Mouse (Mus musculus): ENCODE results near the gene Hils1.
"Not testable (repeated sequence)": the region's sequence is repeated elsewhere in the genome, so short reads cannot be mapped to it uniquely, and the experiment has no call there.

The Hils1 gene

DNA sequence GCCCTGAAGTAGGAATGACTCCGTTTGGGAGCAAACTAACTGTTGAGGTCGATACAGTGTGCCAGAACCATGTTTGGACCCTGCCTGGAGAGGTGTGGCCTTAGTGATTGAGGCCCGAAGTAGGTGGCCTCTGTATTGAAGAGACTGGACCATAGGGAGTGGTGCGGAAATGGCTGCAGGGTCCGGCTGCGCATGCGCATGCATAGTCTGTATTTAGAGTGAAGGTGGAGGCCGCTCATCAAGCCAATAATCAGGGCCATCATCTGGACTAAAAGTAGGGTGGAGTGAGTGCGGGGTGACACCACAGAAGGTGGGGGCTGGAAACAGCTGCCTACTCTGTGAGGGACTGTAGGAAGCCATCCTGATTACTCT lies 9.7 kb upstream of the Hils1 start:
- DNase-seq: no peak

DNA sequence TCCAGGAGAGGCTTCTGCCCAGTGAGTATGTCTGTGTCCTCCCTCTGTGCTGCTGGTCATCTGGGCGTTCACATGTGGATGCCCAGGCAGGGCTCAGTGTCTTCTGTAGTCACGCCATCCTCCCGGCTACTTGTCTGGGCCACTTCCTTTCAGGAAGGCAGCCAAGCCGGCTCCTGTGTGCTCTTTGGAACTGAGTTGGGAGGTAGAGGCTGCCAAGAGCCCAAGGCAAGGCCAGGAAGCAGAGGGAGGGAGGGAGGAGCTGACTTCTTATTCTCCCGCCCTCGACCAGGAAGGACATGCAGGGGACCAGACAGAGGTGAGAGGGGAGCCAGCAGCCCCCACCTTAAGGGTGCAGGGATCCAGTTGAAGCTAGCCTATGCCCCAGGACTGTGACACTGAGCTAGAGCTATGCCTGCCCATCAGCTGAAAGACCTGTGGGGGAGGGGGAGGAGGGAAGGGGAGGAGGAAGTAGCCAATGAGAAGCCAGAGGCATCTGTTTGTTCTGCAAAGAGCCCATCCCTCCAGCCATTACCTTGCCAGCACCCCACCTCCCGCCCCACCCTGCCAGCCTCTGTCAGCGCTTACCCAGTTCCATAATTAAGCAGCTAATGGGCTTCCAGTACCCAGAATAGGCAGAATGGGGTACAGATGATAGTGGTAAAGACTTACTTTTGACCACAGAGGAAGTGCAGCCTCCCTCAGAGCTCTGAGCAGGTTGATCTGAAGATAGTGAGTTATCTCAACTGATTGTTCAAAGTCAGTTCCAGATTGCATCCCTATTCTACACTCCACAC lies 9.1 kb upstream of the Hils1 start:
- peak; percentile 57 for DNase-seq

DNA sequence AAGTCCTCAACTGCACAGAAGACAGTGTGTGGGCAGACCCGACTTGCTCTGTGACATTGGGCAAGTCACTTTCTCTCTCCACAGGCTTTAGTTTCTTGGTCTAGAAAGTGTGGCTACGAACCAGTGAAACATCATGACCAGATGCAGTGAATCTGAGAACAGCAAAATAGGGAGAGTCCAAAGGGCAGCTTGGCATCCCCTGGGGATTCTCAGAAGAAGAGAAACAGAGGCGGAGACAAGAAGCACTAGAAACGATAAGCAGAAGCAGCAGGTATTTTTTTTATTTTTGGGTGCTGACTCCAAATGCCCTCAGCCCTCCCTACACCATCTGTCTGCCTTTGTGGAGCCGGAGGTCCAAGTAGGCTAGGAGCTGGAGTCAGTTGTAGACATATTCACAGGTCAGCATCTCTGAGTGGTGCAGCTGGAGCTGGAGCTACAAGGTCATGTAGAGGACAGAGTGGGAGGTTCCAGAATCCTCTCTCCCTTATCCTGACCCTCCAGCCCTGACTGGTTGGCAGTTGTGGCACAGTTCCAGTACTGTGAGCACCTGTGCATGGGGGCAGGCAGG lies 4.8 kb upstream of the Hils1 start:
- DNase-seq: no peak

DNA sequence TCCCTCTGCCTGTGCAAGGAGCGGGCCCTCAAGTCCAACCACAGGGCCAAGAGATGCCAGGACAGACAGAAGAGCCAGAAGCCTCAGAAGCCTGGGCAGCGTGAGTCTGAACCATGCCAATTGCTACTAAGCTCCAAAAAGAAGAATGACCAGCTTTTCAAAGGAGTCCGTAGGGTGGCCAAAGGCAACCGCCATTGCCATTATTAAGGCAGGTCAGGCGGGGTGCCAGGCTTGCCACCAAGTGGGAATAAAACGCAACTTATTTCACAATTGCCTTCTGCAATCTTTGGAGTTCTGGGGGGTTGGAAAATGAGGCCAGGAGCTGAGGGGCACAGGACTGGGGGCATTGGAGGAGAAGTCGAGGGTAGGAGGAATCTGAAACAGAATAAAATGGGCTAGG lies 794 bp downstream of the Hils1 start:
- DNase-seq: no peak

DNA sequence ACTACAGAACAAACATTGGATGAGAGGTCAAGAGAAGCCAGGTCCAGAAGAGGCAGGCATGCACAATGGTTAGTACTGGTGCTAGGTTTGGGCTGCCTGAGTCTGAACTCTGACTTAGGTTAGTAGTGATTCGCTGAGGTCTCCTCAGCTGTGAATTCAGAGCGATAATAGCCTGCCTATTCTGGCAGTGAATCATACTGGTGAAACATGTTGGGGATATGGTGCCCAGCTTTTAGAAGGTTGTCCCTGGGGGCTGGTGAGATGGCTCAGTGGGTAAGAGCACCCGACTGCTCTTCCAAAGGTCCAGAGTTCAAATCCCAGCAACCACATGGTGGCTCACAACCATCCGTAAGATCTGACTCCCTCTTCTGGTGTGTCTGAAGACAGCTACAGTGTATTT lies 2.3 kb downstream of the Hils1 start:
- DNase-seq: not testable (repeated sequence)

DNA sequence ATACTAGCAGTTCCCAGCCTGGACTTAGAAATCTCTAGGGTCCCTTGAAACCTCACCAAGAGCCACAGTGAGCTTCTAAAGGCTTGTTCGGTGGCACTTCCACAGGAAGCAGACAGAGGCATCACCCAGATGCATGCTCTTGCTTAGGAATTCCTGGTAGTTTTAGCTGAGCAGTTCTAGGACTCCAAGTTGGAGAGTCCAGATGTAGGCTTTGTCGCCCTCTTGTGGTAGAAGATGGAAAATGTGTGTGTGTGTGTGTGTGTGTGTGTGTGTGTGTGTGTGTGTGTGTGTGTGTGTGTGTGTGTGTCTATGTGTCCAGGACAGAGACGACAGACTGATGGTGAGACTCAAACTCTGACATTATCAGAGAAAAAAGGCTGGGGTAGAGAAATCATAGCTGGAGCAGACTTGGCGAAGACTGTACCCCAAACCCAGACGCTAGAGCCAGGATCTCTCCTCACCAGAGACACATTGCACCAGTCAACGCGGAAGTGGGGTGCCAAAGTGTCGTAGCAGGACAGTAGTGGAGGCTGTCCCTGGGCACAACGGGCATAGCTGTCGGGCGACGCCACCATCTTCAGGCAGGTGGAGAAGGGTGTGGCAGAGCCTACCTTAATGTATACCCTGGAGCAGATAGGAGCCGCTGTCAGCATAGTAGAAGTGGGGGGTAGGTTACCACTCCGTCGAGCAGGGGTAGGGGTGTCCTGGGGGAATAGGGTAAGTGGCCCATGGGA lies 3.0 kb downstream of the Hils1 start:
- DNase-seq: peak; percentile 65

DNA sequence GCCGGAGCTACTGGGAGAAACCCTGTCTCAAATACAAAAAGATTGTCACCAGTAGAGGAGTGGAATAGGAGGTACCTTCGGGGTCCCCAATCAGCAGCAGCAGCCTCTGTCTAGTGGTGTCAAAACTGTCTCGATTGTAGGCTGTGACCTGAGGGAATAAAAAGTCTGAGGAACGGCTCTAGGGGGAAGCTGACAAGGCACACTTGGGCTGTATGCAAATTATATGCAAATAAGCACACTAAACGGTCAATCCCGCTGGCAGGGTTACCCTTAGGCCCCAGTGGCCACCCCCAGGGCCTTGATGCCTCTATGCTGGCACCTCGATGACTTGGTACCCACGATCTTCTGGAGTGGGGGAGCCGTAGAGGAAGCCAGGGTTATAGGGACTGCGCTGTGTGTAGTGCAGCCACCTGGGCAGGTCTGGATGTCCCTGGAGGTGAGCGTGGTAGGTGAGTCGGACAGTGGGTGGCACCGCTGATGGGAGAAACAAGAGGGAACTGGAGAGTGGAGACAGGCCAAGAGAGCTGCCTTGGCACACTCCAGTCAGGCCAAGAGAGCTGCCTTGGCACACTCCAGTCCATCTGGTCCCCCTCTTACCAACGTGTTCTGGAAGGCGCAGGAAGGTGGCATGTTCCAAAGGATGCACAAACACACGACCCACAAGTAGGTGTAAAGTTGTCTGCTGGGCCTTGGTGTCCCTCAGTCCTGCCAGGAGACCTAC lies 4.7 kb downstream of the Hils1 start:
- no peak for DNase-seq

DNA sequence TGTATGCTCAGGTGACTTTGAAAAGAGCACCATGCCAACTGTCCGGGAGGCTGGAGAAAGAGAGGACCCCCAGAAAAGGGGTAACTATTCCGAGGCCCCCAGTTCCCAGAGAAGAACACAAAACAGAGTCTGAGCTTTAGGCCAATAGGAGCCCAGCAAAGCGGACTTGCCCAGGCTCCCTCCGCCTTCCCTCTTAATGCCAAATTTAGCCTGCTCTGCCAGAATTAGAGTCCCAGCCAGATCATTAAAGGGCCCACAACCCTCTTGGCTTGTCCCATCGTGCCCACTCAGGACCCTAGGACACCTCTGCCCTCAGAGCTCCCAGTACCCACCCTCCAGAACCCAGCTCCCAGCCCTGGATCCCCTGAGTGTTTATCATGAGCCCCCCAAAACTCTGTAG lies 5.5 kb downstream of the Hils1 start:
- no peak for DNase-seq

DNA sequence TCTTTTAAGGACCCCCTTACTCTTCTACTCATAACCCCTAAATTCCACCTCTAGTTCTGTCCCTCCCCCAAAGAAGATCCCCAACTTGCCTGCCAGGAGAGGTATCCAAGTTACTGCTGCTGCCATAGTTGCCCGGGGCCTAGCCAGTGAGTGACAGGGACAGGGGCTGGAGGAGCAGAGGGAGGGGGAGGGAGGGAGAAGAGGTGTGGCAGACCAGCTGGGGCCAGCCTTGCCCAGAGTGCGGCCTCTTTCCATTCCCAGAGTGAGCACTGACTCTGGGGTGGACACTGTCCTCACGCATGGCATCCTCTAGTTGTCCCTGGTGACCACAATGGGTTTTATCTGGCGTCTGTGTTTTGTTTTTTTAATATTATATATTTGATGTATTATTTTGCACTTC lies 5.9 kb downstream of the Hils1 start:
- no peak for DNase-seq

DNA sequence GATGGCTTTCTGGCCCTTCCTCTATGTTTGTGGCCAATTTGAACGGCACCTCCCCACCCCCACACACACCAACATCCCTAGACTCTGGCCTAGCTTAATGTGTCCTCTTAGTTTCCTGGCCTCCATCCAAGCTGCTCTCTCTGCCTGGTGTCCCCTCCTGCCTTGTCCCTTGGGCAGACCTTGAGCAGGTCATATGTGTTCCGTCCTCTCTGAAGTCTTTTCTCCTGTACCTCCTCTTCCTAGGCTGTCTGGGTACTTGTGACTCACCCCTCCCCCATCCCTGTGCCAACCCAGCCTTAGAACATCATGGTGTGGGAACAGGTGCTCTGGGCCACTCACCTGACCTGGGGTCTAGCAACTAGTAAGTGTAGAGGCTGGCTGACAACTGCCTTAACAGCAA lies 7.6 kb downstream of the Hils1 start:
- no peak for DNase-seq

DNA sequence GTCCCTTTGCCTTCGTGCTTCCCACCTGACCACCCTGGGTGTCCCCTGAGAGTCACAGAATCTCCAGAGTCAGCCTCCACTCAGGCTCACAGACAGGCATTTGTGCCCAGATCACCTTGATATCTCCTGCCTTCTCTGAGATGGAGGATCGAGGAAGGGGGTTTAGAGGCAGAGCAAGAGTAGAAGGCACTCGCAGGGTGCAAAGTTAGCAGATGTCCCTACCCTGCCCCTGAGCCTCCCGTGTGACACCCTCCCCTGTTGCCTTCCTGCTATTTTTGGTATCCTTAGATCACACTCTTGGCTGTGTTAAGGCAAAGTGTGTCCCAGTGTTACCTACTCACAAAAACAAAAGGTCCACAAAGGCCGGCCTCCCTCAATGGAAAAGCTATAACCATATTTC lies 8.8 kb downstream of the Hils1 start, which contains the start of gene Sgca:
Gene Sgca, minus strand, starts transcription at position 129 of the 400 bp plus-strand sequence.
- DNase-seq: no peak

DNA sequence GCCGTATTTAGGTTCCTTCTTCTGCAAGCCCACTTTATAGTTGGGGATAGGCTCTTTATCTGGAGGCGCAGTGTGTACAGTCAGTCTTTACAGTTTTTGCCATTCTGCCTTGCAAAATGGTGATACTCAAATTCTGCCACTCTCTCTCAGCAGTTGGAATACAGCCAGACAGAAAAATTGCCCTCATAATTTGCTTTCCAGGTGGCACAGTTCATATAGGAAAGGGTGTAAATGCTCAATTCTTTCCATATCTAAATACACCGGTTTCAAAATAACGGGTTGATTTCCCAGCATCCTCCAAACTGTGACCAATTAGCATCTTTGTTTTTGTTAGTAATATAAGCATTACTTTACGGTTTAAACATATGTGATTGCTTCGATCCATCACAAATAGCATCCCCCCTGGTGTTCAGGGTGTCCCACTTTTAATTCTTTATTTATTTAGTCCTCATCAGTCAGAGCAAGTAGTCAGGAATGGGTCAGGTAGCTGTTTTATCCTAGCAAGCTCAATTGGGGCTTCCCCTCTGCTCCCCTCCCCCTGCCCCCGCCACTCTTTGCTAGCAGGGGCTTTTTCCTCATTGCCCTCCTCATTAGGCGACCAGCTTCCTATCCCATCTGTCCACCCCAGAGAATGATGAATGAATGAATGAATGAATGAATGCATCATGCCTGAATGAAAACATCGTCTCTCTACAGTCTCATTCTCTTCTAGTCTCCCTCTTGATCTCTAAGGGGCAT lies 11.0 kb downstream of the Hils1 start:
- DNase-seq: no peak

DNA sequence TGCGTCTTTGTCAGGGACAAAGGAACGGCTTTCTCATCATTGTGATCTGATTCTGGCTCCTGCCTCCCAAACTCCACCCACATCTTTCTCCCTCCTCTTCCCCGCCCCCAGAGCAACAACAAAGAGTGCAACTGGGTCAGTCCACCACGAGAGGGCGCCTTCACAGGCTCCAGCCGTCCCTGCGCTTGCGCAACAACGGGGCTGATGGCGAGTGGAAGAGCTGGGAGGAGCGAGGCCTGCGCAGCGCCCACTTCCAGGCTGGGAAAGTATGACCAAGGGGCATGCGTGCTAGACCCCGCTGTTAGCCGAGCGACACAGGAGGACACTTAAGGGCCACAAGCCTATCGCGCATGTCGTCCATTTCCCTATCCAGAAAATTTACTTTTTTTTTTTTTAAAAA lies 11.6 kb downstream of the Hils1 start:
- DNase-seq: peak; percentile 96

DNA sequence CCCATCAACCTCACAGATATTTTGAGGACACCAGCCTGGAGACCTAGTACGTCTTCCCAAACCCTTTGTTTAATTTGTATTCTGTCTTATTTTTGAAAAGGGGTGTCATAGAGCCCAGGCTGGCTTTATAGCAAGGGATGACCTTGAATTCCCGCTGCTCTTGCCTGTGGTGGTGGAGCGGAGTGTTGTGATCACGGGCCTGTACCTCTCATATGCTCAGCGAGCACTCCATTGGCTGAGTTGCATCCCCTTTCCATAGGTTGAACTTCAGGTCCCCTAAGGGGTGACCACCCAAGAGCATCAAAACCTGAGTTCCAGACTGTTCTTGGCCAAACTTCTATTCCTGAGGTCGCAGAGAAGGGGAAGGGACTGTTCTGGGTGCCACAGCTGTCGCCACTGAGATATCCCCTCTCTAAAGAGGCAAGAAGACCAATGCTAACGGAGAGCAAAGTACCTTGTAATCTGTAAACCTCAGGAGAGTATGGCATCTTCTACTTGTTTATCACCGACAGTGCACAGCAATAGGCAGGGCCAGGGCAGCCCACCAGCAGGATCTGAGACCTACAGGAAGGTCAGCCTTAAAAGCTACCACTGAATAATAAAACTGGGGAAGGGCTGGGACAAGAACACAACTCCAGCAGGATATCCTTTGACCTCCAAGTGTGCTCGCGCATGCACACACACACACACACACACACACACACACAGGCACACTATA lies 12.2 kb downstream of the Hils1 start:
- DNase-seq: no peak

DNA sequence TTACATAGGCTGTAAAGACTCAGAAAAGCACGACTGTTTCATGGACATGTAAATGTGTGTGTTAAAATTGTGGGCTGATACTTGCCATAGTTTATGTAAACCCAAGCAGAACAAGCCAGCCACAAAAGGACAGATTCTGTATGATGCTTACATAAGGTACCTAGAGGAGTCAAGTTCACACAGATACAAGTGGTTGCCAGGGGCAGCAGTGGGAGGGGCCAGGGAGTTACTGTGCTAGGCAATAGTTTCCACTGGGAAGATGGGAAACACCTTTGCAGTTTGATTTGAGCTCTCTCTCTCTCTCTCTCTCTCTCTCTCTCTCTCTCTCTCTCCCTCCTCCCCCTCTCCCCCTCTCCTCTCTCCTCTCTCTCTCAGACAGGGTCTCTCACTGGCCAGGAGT lies 17.7 kb downstream of the Hils1 start:
- DNase-seq: no peak

DNA sequence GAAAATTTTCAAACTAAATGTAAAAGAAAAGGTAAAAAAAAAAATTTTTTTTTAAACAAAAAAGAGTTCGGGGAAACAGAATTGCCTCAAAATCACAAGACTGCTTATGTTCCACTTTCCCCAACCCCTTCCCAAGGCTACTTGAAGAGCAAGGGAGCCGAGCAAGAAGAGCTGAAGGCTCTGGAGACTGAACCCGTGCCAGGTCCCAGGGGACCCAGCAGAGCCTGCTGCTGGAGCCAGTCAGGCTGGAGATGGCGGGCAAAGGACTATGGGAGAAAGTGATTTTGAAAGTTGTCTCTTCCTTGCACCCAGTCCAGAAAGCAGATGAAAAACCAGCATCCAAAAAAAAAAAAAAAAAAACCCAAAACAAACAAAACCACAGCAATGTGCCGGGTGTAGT lies 18.4 kb downstream of the Hils1 start:
- no peak for DNase-seq

DNA sequence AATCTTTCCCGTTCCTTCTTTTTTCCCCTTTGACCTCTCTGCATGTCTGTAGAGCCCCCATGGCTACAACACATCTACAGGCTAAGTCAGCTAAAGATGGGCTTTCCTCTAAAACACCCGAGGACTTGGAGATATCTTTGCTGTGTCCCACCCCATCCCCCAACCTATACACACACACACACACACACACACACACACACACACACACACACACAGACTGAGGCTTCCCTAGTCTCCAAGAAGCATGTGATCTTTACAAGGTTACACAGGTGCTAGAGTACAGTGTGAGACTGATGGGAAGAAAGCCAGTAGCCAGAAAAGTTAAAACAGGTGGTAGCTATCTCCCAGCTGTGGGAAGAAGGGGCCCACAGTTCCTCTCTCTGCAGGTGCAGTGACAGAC lies 19.0 kb downstream of the Hils1 start:
- DNase-seq: no peak

DNA sequence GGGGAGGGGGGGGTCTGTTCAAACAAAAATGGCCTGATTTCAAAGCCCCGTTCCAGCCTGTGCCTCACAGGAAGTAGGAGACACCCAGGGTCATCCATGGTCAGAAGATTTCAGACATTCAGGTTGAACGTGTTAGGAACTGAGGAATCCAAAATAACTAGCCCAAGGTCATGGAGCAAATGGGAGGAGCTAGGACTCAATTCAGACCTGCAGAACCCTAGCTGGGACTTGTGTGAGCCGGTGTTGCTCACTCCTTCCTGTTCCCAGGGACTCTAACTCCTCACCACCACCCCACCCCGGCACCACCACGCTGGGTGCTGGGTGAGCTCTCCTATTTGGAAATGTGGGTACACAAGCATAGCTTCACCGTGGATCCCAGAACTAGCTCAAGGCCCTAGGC lies 19.9 kb downstream of the Hils1 start:
- no peak for DNase-seq

DNA sequence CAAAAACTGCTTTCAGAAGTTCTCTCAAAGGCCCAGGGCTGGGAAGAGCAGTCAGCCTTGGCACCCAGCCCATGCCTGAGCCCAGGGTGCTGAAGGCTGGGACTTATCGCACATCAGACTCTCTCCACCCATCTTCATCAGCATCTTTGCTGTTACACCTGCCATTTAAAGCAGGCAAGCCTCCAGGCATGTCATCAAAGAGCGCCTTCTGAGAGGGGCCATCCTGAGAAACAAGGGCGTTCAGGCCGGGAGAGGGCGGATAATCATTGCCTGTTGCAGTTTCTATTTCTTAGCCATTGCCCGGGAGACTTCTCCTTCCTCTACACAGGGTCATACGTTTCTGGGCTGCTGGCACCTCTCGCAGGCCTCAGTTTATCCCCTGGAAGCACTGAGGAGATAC lies 20.5 kb downstream of the Hils1 start:
- no peak for DNase-seq

DNA sequence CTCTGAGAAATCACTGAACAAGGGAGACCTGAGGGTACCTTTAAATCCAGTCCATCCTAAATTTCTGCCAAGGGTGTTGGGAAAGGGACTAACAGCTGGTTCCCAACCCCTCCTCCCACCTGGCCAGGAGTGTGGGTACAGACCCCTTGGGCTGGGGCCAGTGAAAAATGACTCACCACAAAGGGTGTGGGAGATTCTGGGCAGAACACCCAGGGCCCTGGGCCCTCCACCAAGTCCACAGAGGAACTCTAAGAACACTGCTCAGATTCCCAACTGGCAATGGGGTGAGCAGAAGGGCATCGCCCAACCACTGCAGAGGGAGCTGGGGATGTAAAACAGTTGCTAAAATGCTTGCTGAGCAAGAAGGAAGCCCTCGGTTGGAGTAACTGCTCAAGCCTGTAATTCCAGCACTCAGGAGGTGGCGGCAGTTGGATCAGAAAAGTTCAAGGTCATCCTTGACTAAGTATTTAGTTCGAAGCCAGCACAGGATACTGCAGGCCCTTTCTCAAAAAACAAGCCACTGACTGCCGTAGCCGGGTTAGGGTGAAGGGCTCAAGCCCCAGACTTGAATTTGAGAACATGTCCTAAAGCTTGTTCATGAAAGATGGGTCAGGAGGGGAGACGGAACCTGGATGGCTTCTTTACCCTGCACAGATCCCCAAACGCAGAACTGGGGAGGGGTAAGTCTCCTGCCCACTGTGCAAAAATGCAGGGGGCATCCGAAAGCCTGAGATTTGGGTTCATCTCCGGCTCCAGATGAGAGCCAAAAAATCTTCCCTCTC lies 21.6 kb downstream of the Hils1 start:
- no peak for DNase-seq

DNA sequence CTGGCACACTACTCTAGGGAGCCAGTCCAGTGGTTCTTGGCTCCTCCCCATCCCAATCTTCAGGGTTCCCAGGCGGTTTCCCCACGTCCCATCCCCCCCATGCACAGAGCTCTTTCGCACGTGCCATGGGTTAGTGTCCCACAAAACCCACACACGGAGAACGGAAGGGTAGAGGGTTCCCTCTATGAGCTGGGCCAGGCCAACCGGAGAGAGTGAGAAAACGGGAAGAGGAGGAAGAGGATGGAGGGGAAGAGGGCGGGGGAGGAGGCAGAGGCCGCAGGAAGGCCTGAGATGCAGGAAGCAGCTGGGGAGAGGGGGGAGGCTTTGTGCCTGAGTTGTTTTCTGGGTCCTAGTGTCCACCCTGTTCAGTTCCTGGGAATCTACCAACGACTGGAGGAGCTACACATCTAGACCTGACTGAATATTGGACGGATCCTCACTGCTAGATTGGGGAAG lies 22.2 kb downstream of the Hils1 start:
- peak; percentile 92 for DNase-seq
